Mouse (Mus musculus) adrenal gland, postnatal 4 days (tissue): ENCODE results near the gene Ocln. TPM values are rescaled to one million over a fixed set of nuclear protein-coding genes. Genes with fewer than 3 reads are reported as not detected.
"Not testable (repeated sequence)": the region's sequence is repeated elsewhere in the genome, so short reads cannot be mapped to it uniquely, and the experiment has no call there.

Experiments
- DNase-seq, 2 experiments: peaks; one replicate each; pipeline ENCODE4 v3.0.0; 2021 to 2022; ENCODE audit warnings: low spot score in 2 of 2, mixed read lengths in 2 of 2
- total RNA-seq, 2 experiments: library from RNA; stranded (reverse); gene quantifications; 2 replicates each; pipeline ENCODE4 v1.2.3; 2021

Gene Ocln
- total RNA-seq, 2 experiments from 2014 or later: 16.1 to 18.5 TPM

DNA sequence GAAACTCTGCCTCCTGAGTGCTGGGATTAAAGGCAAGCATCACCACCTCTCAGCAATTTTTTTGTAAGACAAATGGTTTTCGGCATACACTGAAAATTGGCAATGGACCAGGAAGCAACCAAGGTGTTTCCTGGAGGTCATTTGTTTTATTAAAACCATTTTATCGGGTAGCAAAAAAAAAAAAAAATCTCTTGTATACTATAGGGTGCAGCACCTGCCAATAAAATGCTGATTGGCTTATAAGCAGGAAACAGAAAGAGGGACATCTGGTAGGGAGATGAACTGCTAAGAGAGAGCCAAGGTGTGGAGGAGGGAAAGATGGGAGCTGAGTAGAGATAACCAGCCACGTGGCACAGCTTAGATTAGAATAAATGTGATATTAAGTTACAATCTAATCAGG lies 7.0 kb downstream of the Ocln start:
- DNase-seq: no peak

DNA sequence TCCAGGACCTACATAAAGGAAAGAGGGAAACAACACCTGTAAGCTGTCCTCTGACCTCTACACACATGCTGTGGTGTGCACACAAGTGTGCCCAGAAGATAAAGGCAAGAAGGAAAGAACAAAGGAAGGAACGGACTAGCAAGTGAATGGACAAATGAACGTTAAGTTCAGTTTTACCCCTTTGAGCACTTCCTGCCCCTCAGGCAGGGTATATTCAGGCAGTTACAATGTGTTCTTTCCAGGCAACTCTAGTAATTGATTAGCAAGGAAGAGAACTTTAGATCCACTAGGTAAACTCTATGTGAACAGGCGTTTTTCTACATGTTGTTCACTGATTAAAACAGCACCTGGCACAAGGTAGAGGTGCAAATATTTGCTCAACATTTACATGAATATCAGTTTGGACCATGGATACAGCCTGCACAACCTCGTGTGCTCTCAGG lies 8.3 kb downstream of the Ocln start:
- no peak for DNase-seq

DNA sequence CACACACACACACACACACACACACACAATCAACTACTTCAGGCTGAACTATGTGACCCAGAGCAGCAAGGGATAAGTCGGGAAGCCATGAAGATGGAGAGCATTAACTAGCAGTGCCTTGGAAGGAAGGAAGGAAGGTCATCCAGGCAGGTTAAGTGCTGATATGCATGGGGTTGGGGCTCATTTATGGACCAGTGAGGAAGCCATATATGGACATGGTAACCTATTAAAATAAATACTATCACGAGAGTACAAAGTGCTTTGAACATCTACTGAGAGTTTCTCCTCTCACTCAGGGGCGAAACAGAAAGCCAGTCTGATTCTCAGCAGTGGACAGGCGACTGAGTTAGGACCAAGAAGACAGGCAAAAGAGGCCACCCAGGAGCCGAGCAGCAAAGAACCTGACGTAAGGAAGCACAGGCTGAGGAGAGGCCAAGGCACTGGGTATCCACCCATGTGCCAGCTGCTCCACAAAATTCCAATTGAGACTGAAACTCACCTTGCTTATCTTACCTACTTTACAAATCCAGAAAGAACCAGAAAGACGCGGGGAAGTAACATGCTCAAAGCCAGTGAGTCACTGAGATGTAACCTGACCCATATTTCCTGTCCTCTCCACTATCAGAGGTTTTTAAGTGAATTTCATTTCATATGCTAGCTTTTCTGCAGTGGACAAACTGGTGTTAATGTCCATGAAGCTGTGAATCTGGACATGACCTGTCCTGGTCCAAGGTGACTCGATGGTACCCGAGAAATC lies 9.3 kb downstream of the Ocln start:
- DNase-seq: no peak

GRCm38 (mm10) chr13:100536149-100536548 lies 16.4 kb downstream of the Ocln start:
- no peak for DNase-seq

DNA sequence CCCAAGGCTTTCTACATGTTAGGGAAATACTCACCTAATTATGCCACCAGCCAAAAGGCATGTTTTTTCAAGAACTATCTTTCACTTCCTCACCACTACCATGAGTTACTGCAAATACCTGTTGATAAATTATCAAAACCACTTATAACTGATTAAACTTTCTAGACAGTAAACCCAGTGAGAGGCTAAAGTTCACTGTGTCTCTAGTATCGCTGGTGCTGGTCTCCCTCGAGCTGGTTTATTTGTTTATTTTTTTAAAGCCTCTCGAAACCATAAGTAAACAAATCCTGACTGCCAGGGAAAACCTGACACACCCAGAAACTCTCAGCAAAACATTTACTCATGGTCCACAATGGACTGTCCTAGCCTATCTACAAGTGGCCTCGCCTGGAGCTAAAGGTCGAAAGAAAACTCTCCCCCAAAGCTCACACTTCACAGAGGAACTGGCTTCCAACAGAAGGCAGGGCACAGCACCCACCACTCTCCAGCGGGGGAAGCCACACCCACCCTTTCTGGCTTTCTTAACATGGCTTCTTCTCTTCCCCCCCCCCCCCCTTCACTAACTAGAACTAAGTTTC lies 19.6 kb downstream of the Ocln start:
- no peak for DNase-seq

GRCm38 (mm10) chr13:100526649-100527038 lies 25.9 kb downstream of the Ocln start:
- DNase-seq: no peak

DNA sequence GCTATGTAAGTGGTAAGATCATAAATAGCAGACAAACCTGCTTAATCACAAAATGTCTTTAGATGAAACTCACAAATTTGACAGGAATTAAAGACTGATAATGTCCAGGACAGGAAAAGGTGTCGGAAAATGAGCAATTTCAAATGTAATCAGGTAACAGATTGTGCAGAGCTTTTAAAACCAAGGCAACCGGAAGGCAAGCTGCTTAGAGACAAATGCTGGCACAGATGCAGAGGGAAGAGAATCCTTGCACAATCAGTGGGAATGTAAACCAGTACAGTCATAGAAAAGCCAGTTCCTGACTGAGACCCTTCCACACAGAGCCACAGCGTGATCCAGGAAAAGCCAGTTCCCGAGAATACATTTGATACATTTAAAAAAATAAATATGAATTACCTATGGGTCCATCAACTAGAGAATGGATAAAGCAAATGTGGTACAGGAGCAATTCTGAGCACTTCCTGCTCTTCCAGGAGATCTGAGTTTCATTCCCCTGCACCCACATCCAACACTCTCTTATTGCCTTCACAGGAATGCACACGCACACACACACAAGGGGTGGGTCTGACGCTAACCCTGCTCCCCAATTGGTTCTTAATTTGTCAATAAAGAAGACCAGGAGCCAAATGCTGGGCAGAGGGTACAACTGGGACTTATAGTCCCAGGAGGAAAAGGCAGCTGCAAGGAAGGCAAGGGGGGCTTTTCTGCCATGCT lies 26.4 kb downstream of the Ocln start:
- no peak for DNase-seq

GRCm38 (mm10) chr13:100524896-100525295 lies 27.6 kb downstream of the Ocln start:
- DNase-seq: no peak

GRCm38 (mm10) chr13:100523698-100524097 lies 28.8 kb downstream of the Ocln start:
- no peak for DNase-seq

GRCm38 (mm10) chr13:100521724-100522591 lies 30.6 kb downstream of the Ocln start:
- DNase-seq: no peak

GRCm38 (mm10) chr13:100519162-100519561 lies 33.4 kb downstream of the Ocln start:
- DNase-seq: no peak

- DNase-seq: no peak
Observed at GRCm38 (mm10) chr13:100518191-100518590, 34.3 kb downstream of the Ocln start.

- no peak for DNase-seq
Observed at GRCm38 (mm10) chr13:100517652-100518153, 34.8 kb downstream of the Ocln start.

DNA sequence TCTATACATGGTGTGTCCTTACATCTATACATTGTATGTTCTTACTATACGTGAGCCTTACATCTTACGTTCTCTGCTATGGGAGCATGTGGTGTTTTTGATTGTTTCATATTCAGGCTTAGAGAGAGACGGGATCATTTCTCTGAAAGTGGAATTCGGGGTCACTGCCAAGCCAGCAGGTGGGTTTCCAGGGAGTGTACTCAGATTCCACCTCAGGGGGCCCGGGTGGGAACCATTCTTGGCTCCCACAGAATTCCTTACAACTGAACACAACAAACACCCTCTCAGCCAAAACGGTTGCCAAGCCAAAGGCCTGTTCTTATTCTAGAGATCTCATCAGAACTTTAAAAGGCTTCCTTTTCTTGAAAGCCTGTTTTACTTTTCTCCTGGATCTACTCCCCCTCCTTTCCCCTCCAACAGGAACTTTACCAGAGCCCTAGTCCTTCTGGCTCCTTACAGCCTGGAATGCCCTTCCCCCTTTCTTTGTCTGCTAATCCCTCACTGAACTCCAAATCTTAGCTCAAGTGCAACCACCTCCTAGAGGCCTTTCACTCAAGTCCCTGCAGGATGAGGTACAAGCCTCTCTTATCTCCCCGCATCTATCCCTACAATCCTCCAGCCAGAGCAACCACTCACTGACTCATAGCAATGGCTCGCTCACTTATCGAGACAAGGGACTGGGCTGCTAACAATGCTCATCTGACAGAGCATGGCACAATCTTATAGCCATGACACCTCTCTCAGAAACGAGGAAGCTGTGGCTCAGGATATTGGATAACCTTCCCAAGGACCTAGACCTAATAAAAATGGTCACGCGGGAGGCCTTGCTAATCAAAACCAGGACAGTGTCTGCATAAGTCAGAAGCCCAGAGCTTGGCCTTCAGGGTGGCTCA lies 36.1 kb downstream of the Ocln start:
- no peak for DNase-seq

- DNase-seq: no peak
Observed at GRCm38 (mm10) chr13:100512792-100513191, 39.7 kb downstream of the Ocln start.

- DNase-seq: no peak
Observed at GRCm38 (mm10) chr13:100511860-100512364, 40.6 kb downstream of the Ocln start.

- DNase-seq: no peak
Observed at GRCm38 (mm10) chr13:100511146-100511859, 41.2 kb downstream of the Ocln start.

DNA sequence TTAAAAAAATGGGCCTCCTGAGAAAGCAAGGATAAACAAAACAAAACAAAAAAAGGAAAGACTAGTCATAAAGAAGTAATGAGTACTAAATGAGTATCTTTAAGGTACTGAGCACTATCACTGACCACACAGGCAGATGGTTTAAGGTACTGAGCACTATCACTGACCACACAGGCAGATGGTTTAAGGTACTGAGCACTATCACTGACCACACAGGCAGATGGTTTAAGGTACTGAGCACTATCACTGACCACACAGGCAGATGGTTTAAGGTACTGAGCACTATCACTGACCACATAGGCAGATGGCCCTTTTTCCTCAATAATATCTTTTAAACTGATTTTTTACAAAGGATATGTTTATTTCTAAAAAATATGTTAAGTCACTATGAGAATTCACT lies 52.9 kb downstream of the Ocln start:
- not testable (repeated sequence) for DNase-seq

DNA sequence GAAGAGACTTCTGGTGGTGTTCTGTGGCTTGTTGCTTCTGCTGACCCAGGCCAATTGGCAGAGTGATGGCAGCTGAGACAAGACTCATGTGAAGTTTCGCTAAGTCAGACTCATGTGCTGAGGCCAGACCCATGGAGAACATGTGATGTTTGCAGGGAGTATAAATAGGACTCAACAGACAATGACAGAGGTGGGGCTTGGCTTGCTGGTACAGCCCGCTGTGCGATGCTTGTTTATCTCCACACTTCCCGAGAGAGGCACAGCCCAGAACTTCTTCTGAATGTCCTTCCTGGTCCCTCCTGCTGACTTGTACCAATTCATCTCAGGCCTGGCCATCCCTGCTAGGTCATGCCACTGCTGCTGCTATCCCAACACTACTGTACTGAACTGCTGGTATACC lies 57.2 kb downstream of the Ocln start:
- DNase-seq: no peak
